Mouse (Mus musculus): ENCODE data around the gene Nrbp1. TPM values are rescaled to one million over a fixed set of nuclear protein-coding genes. Genes with fewer than 3 reads are reported as not detected.
A peak's percentile ranks its signal among the peaks of the same experiment; 100 is the strongest.

The Nrbp1 gene
- total and polyA plus RNA-seq, 2 experiments from 2014 or later: 104 to 120 TPM

GRCm38 (mm10) chr5:31221304-31221945, 19.2 kb upstream of the Nrbp1 start:
- no peak for DNase-seq (ENCODE audit: low spot score)
- peak overlapping the region; percentile 93 for H3K27ac ChIP-seq (ENCODE audit: low read depth)
- no peak for TF ChIP-seq EP300 (IDR thresholded peaks at IDR 0.05; ENCODE audit: low read depth)
- TF ChIP-seq CTCF (IDR thresholded peaks at IDR 0.05; ENCODE audit: low read depth): peak; percentile 33
- H3K9ac ChIP-seq (replicated peaks; ENCODE audit: low read depth, low read length): peak overlapping the region; percentile 81
- WGBS: 20% methylated on average over 11 of the region's 11 CpGs
- no peaks in the 10 kb centered on the region for H3K9me3 ChIP-seq (replicated peaks; ENCODE audit: control insufficient read depth, low read length)
- no peaks in the 10 kb centered on the region for H3K27me3 ChIP-seq (ENCODE audit: control insufficient read depth, insufficient read depth, low read length)
- H3K36me3 ChIP-seq (replicated peaks; ENCODE audit: control insufficient read depth, insufficient read depth, low read length): no peaks in the 10 kb centered on the region
- ATAC-seq (ENCODE audit: insufficient read depth, low read depth): no peak
- H3K4me2 ChIP-seq (ENCODE audit: low read depth, low read length): peak overlapping the region; percentile 94
- H3K4me3 ChIP-seq (ENCODE audit: low read depth, low read length): peak overlapping the region; percentile 96
- H3K4me1 ChIP-seq (ENCODE audit: control insufficient read depth, insufficient read depth): no peaks in the 10 kb centered on the region

- no peak for TF ChIP-seq CTCF (IDR thresholded peaks at IDR 0.05; ENCODE audit: low read depth)
- no peak overlapping the region for H3K9ac ChIP-seq (replicated peaks; ENCODE audit: low read depth, low read length)
- H3K4me3 ChIP-seq (ENCODE audit: low read depth, low read length): no peak overlapping the region
- H3K4me1 ChIP-seq (ENCODE audit: control insufficient read depth, insufficient read depth): no peaks in the 10 kb centered on the region
- no peak overlapping the region for H3K4me2 ChIP-seq (ENCODE audit: low read depth, low read length)
- 93% methylated on average over 9 of the region's 9 CpGs for WGBS
- ATAC-seq (ENCODE audit: insufficient read depth, low read depth) (no peak), DNase-seq (ENCODE audit: low spot score) (no peak)
- no peaks in the 10 kb centered on the region for H3K36me3 ChIP-seq (replicated peaks; ENCODE audit: control insufficient read depth, insufficient read depth, low read length)
- H3K27me3 ChIP-seq (ENCODE audit: control insufficient read depth, insufficient read depth, low read length): no peaks in the 10 kb centered on the region
- H3K9me3 ChIP-seq (replicated peaks; ENCODE audit: control insufficient read depth, low read length): no peaks in the 10 kb centered on the region
- H3K27ac ChIP-seq (ENCODE audit: low read depth): no peak overlapping the region
Observed at GRCm38 (mm10) chr5:31222696-31223095, 18.0 kb upstream of the Nrbp1 start.

- Histone ChIP-seq H3K27me3 (ENCODE audit: control insufficient read depth, insufficient read depth, low read length) (no peaks in the 10 kb centered on the region), H3K36me3 (replicated peaks; ENCODE audit: control insufficient read depth, insufficient read depth, low read length) (no peaks in the 10 kb centered on the region), H3K4me3 (ENCODE audit: low read depth, low read length) (no peak overlapping the region), H3K4me1 (ENCODE audit: control insufficient read depth, insufficient read depth) (no peaks in the 10 kb centered on the region), H3K9me3 (replicated peaks; ENCODE audit: control insufficient read depth, low read length) (no peaks in the 10 kb centered on the region), H3K9ac (replicated peaks; ENCODE audit: low read depth, low read length) (no peak overlapping the region), H3K27ac (ENCODE audit: low read depth) (no peak overlapping the region), H3K4me2 (ENCODE audit: low read depth, low read length) (no peak overlapping the region)
- no peak for TF ChIP-seq EP300 (IDR thresholded peaks at IDR 0.05; ENCODE audit: low read depth)
- no peak for TF ChIP-seq CTCF (IDR thresholded peaks at IDR 0.05; ENCODE audit: low read depth)
- 44% methylated on average over 1 of the region's 1 CpGs for WGBS
- DNase-seq (ENCODE audit: low spot score): no peak
- ATAC-seq (ENCODE audit: insufficient read depth, low read depth): no peak
Observed at GRCm38 (mm10) chr5:31226641-31227040, 14.0 kb upstream of the Nrbp1 start.

GRCm38 (mm10) chr5:31241522-31242034, 914 bp downstream of the Nrbp1 start:
- DNase-seq (ENCODE audit: low spot score) (no peak), ATAC-seq (ENCODE audit: insufficient read depth, low read depth) (no peak)
- Histone ChIP-seq H3K4me3 (ENCODE audit: low read depth, low read length) (peak overlapping the region; percentile 81), H3K4me1 (ENCODE audit: control insufficient read depth, insufficient read depth) (peaks cover 6% of the 10 kb centered on the region), H3K9ac (replicated peaks; ENCODE audit: low read depth, low read length) (peak overlapping the region; percentile 92), H3K9me3 (replicated peaks; ENCODE audit: control insufficient read depth, low read length) (no peaks in the 10 kb centered on the region), H3K27ac (ENCODE audit: low read depth) (peak overlapping the region; percentile 97), H3K4me2 (ENCODE audit: low read depth, low read length) (peak overlapping the region; percentile 81), H3K36me3 (replicated peaks; ENCODE audit: control insufficient read depth, insufficient read depth, low read length) (peaks cover 30% of the 10 kb centered on the region), H3K27me3 (ENCODE audit: control insufficient read depth, insufficient read depth, low read length) (no peaks in the 10 kb centered on the region)
- 0% methylated on average over 13 of the region's 13 CpGs for WGBS
- TF ChIP-seq EP300 (IDR thresholded peaks at IDR 0.05; ENCODE audit: low read depth): no peak
- TF ChIP-seq CTCF (IDR thresholded peaks at IDR 0.05; ENCODE audit: low read depth): no peak

GRCm38 (mm10) chr5:31242191-31242590, 1.5 kb downstream of the Nrbp1 start:
- Histone ChIP-seq H3K36me3 (replicated peaks; ENCODE audit: control insufficient read depth, insufficient read depth, low read length) (peaks cover 36% of the 10 kb centered on the region), H3K27ac (ENCODE audit: low read depth) (peak overlapping the region; percentile 97; the same call in 1 of the 2 replicates), H3K4me1 (ENCODE audit: control insufficient read depth, insufficient read depth) (peaks cover 6% of the 10 kb centered on the region), H3K9me3 (replicated peaks; ENCODE audit: control insufficient read depth, low read length) (no peaks in the 10 kb centered on the region), H3K4me3 (ENCODE audit: low read depth, low read length) (peak overlapping the region; percentile 81), H3K4me2 (ENCODE audit: low read depth, low read length) (peak overlapping the region; percentile 81), H3K27me3 (ENCODE audit: control insufficient read depth, insufficient read depth, low read length) (no peaks in the 10 kb centered on the region), H3K9ac (replicated peaks; ENCODE audit: low read depth, low read length) (peak overlapping the region; percentile 92)
- 16% methylated on average over 10 of the region's 10 CpGs for WGBS
- TF ChIP-seq EP300 (IDR thresholded peaks at IDR 0.05; ENCODE audit: low read depth) (no peak), CTCF (IDR thresholded peaks at IDR 0.05; ENCODE audit: low read depth) (no peak)
- DNase-seq (ENCODE audit: low spot score) (no peak), ATAC-seq (ENCODE audit: insufficient read depth, low read depth) (no peak)

GRCm38 (mm10) chr5:31250716-31251115, 10.1 kb downstream of the Nrbp1 start:
- Histone ChIP-seq H3K4me3 (ENCODE audit: low read depth, low read length) (no peak overlapping the region), H3K36me3 (replicated peaks; ENCODE audit: control insufficient read depth, insufficient read depth, low read length) (peaks cover 73% of the 10 kb centered on the region), H3K4me2 (ENCODE audit: low read depth, low read length) (no peak overlapping the region), H3K9ac (replicated peaks; ENCODE audit: low read depth, low read length) (no peak overlapping the region), H3K27me3 (ENCODE audit: control insufficient read depth, insufficient read depth, low read length) (no peaks in the 10 kb centered on the region), H3K4me1 (ENCODE audit: control insufficient read depth, insufficient read depth) (peaks cover 11% of the 10 kb centered on the region; the same call in 1 of the 2 replicates), H3K9me3 (replicated peaks; ENCODE audit: control insufficient read depth, low read length) (no peaks in the 10 kb centered on the region), H3K27ac (ENCODE audit: low read depth) (no peak overlapping the region)
- DNase-seq (ENCODE audit: low spot score): no peak
- 58% methylated on average over 4 of the region's 4 CpGs for WGBS
- TF ChIP-seq EP300 (IDR thresholded peaks at IDR 0.05; ENCODE audit: low read depth) (no peak), CTCF (IDR thresholded peaks at IDR 0.05; ENCODE audit: low read depth) (no peak)
- ATAC-seq (ENCODE audit: insufficient read depth, low read depth): no peak

Data from heart, postnatal 0 days (tissue).